Mouse (Mus musculus) neutrophil, adult 5-6 weeks (primary cell): ENCODE measurements around the gene Nxpe5. TPM values are rescaled to one million over a fixed set of nuclear protein-coding genes. Genes with fewer than 3 reads are reported as not detected.

Experiments used
- ATAC-seq: fragments of 151-379, 151-347 bp; 2 replicates; pipeline ENCODE4 v1.8.0; 2017; ENCODE audit warnings: mild to moderate bottlenecking, moderate TSS enrichment; ENCODE audit not compliant: insufficient number of reproducible peaks, poor library complexity, low FRiP score, severe bottlenecking; ENCODE audit errors: extremely low read depth
- total RNA-seq: library from RNA; stranded (forward); fragments of 200-1000 nt; gene quantifications from 2 replicates; pipeline ENCODE4 v1.2.3, GENCODE M21; 2017

Nxpe5 gene
- total RNA-seq, 1 experiment from 2014 or later: not detected

GRCm38 (mm10) chr5:138268980-138269379 is 43.3 kb downstream of the Nxpe5 start:
- ATAC-seq: no peak

GRCm38 (mm10) chr5:138271232-138271631 is 45.5 kb downstream of the Nxpe5 start:
- no peak for ATAC-seq

GRCm38 (mm10) chr5:138272409-138272923 is 46.8 kb downstream of the Nxpe5 start, which contains the start of gene Gal3st4:
Gene Gal3st4, minus strand, starts transcription at chr5:138272840.
- ATAC-seq: no peak

GRCm38 (mm10) chr5:138274186-138274585 is 48.5 kb downstream of the Nxpe5 start:
- ATAC-seq: no peak

- no peak for ATAC-seq
Observed at GRCm38 (mm10) chr5:138275216-138276050, 49.7 kb downstream of the Nxpe5 start.

GRCm38 (mm10) chr5:138277994-138278393 is 52.3 kb downstream of the Nxpe5 start:
- no peak for ATAC-seq

- ATAC-seq: peak; percentile 92
Observed at GRCm38 (mm10) chr5:138279585-138280424, 54.1 kb downstream of the Nxpe5 start, which contains the start of the genes Gm43720, Gpc2 and Stag3. Gene Gm43720, minus strand, starts transcription at chr5:138279958. Gene Gpc2, minus strand, starts transcription at chr5:138280005. Gene Stag3, plus strand, starts transcription at chr5:138280240.

GRCm38 (mm10) chr5:138280425-138280768 is 54.7 kb downstream of the Nxpe5 start:
- ATAC-seq: no peak

GRCm38 (mm10) chr5:138280829-138281228 is 55.1 kb downstream of the Nxpe5 start:
- no peak for ATAC-seq

GRCm38 (mm10) chr5:138281798-138282197 is 56.1 kb downstream of the Nxpe5 start:
- ATAC-seq: no peak

GRCm38 (mm10) chr5:138283540-138283939 is 57.8 kb downstream of the Nxpe5 start:
- no peak for ATAC-seq

GRCm38 (mm10) chr5:138287861-138288260 is 62.2 kb downstream of the Nxpe5 start:
- no peak for ATAC-seq

GRCm38 (mm10) chr5:138291638-138292037 is 65.9 kb downstream of the Nxpe5 start:
- no peak for ATAC-seq

GRCm38 (mm10) chr5:138294158-138294557 is 68.5 kb downstream of the Nxpe5 start:
- ATAC-seq: no peak

GRCm38 (mm10) chr5:138299613-138300012 is 73.9 kb downstream of the Nxpe5 start:
- ATAC-seq: no peak

Other genes with a start within 250 kb of the Nxpe5 start
- not detected in 2 replicates for gene Azgp1, start 244.4 kb upstream of the Nxpe5 start, total RNA-seq
- gene Smok3a, start 204.6 kb upstream of the Nxpe5 start, total RNA-seq: not detected in 2 replicates
- not detected in 2 replicates for gene Smok3b, start 204.5 kb upstream of the Nxpe5 start, total RNA-seq
- gene Smok3c, start 172.7 kb upstream of the Nxpe5 start, total RNA-seq: 0.35 TPM in 1 of 2 replicates, not detected in the other
- gene Zkscan1, start 140.8 kb upstream of the Nxpe5 start, total RNA-seq: 15.2 and 18.7 TPM in 2 replicates
- gene Zscan21, start 109.0 kb upstream of the Nxpe5 start, total RNA-seq: 8.5 and 11.5 TPM in 2 replicates
- gene Zfp113, start 70.2 kb upstream of the Nxpe5 start, total RNA-seq: 6.4 and 8.6 TPM in 2 replicates
- gene Cops6, start 64.8 kb upstream of the Nxpe5 start, total RNA-seq: 14.2 and 19.2 TPM in 2 replicates
- 18.4 and 20.3 TPM in 2 replicates for gene Ap4m1, start 53.9 kb upstream of the Nxpe5 start, total RNA-seq
- 86.1 and 89.7 TPM in 2 replicates for gene Mcm7, start 53.5 kb upstream of the Nxpe5 start, total RNA-seq
- gene Taf6, start 38.4 kb upstream of the Nxpe5 start, total RNA-seq: 26.5 and 26.7 TPM in 2 replicates
- gene Cnpy4, start 38.4 kb upstream of the Nxpe5 start, total RNA-seq: 26.9 and 31.3 TPM in 2 replicates
- 0.81 and 0.86 TPM in 2 replicates for gene Mblac1, start 31.6 kb upstream of the Nxpe5 start, total RNA-seq
- gene Lamtor4, start 29.6 kb downstream of the Nxpe5 start, total RNA-seq: 27.3 and 36.7 TPM in 2 replicates
- gene BC037034, start 38.1 kb downstream of the Nxpe5 start, total RNA-seq: 77.2 and 79.3 TPM in 2 replicates
- gene Gal3st4, start 46.9 kb downstream of the Nxpe5 start, total RNA-seq: 0.37 TPM in 1 of 2 replicates, not detected in the other
- not detected in 2 replicates for gene Gm43720, start 54.1 kb downstream of the Nxpe5 start, total RNA-seq
- gene Gpc2, start 54.1 kb downstream of the Nxpe5 start, total RNA-seq: 3.8 and 4.3 TPM in 2 replicates
- gene Stag3, start 54.3 kb downstream of the Nxpe5 start, total RNA-seq: 2.6 and 3.6 TPM in 2 replicates
- gene Pvrig, start 116.1 kb downstream of the Nxpe5 start, total RNA-seq: not detected in 2 replicates
- 18.7 and 25.8 TPM in 2 replicates for gene Zfp157, start 215.6 kb downstream of the Nxpe5 start, total RNA-seq